Mouse (Mus musculus): ENCODE results near the gene Aipl1. TPM values are rescaled to one million over a fixed set of nuclear protein-coding genes. Genes with fewer than 3 reads are reported as not detected.

Gene Aipl1
- polyA plus RNA-seq, 1 experiment from 2014 or later, result 0.39 TPM

- Histone ChIP-seq H3K27me3 (ENCODE audit: low read depth, poor library complexity, severe bottlenecking) (peaks cover 11% of the 10 kb centered on the region), H3K36me3 (peaks cover 47% of the 10 kb centered on the region), H3K4me1 (peaks cover 35% of the 10 kb centered on the region), H3K27ac (no peak overlapping the region), H3K9me3 (replicated peaks) (no peaks in the 10 kb centered on the region), H3K4me3 (no peak overlapping the region)
- no peak for DNase-seq (ENCODE audit: low spot score)
- 89% methylated on average over 3 of the region's 3 CpGs for WGBS
These were observed 6.9 kb upstream of the Aipl1 start for GRCm38 (mm10) chr11:72044231-72044630.

DNA sequence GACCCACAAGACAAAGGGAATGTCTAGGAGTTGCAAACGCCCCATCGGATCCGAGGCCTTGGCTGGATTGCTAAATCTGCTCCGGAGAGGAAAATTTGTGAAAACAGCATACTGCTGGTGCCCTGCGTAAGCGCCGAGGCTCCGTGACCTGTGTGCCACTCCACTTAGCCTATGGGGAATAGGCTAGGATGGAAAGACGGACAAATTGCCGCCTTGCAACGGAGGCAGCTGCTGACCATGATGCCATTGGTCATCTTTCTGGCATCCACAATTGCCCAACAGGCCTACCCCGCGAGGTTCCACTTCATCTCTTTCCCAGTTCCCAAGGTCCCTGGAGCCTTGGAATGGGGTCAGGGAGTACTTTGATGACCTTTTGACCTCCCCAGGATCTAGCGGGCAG, 5.3 kb upstream of the Aipl1 start:
- H3K4me1 ChIP-seq, result peaks cover 35% of the 10 kb centered on the region
- peak overlapping the region; percentile 94 for H3K27ac ChIP-seq
- DNase-seq (ENCODE audit: low spot score), result no peak
- peaks cover 18% of the 10 kb centered on the region; the same call in 1 of the 2 replicates for H3K27me3 ChIP-seq (ENCODE audit: low read depth, poor library complexity, severe bottlenecking)
- peak overlapping the region; percentile 79 for H3K4me3 ChIP-seq
- no peaks in the 10 kb centered on the region for H3K9me3 ChIP-seq (replicated peaks)
- WGBS, result 2% methylated on average over 14 of the region's 14 CpGs
- peaks cover 41% of the 10 kb centered on the region for H3K36me3 ChIP-seq

DNA sequence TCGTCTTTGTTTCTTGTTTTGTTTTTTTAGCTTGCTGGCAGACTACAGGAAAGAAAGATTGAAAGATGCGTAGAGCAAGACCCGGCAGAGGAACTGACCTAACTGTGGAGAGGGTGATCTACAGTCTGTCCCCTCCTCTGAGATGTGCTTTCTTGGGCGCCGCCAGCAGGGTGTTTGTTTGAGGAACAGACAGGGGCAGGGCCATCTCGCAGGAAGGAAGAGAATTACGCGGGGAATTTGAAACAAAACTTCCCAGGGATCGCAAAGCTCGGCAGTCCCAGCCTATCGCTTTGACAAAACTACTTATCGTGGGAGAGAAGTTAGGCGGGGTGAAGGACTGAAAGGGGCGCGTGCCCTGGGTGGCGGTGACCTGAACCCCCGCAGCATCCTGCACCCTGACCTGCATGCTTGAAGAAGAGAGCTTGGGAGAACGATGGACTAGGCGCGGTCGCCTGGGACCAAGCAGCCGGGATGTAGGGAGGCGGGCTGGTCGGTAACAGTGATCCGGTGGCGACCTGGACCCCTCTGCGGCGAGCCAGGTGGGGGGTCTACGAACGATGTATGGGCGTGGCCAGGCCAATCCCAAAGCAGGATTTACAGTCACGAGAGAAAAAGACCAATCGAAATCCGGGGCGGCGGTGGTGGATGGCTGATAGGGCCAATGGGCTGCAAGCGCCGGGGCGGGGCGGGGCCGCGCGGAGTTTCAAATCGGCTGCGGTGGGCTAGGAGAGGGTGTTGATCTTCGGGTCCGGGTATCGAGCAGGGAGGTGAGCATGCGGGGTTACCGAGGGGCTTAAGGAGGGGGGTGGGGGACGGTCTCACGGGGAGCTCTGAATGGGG, 4.7 kb upstream of the Aipl1 start, which contains the start of gene Pimreg:
TSS of gene Pimreg (plus strand) at position 265 of the 840 bp plus-strand sequence.
- Histone ChIP-seq H3K4me1 (peaks cover 35% of the 10 kb centered on the region), H3K27ac (peak within 1 kb of the TSS; percentile 94), H3K4me3 (peak within 1 kb of the TSS; percentile 79), H3K27me3 (ENCODE audit: low read depth, poor library complexity, severe bottlenecking) (peaks cover 24% of the 10 kb centered on the region; the same call in 1 of the 2 replicates), H3K9me3 (replicated peaks) (no peaks in the 10 kb centered on the region), H3K36me3 (peaks cover 35% of the 10 kb centered on the region)
- DNase-seq (ENCODE audit: low spot score), result peak; percentile 96
- under 1% methylated on average over 52 of the region's 52 CpGs for WGBS

- Histone ChIP-seq H3K27me3 (ENCODE audit: low read depth, poor library complexity, severe bottlenecking) (peaks cover 25% of the 10 kb centered on the region; the same call in 1 of the 2 replicates), H3K27ac (peak overlapping the region; percentile 94), H3K4me3 (peak overlapping the region; percentile 79), H3K9me3 (replicated peaks) (no peaks in the 10 kb centered on the region), H3K4me1 (peaks cover 35% of the 10 kb centered on the region), H3K36me3 (peaks cover 28% of the 10 kb centered on the region)
- DNase-seq (ENCODE audit: low spot score), result no peak
- 16% methylated on average over 6 of the region's 6 CpGs for WGBS
These were observed 4.0 kb upstream of the Aipl1 start for GRCm38 (mm10) chr11:72041290-72041767.

GRCm38 (mm10) chr11:72039599-72040386, 2.5 kb upstream of the Aipl1 start:
- Histone ChIP-seq H3K9me3 (replicated peaks) (no peaks in the 10 kb centered on the region), H3K4me1 (peaks cover 35% of the 10 kb centered on the region), H3K27me3 (ENCODE audit: low read depth, poor library complexity, severe bottlenecking) (peaks cover 25% of the 10 kb centered on the region; the same call in 1 of the 2 replicates), H3K4me3 (no peak overlapping the region), H3K27ac (no peak overlapping the region), H3K36me3 (peaks cover 13% of the 10 kb centered on the region)
- 56% methylated on average over 16 of the region's 16 CpGs for WGBS
- no peak for DNase-seq (ENCODE audit: low spot score)

DNA sequence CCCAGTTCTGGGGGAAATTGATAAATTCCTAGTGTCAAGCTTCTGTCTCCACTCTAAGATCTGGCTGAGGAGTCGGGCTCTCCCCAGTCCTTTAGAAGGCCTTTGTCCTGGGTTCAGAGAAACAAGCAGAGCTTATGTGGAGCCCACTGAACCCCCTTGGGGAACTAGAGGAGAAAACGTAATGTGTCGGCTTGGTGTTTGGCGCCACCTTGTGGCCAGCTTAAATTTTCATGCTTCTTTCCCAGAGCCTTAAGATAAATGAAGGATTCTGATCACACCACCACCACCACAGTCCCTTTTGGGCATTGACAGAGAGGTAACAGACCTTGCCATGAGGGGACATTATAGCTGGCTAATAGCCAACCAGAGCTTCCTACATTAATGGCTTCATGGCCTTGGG, 687 bp upstream of the Aipl1 start:
- WGBS, result 5% methylated on average over 4 of the region's 4 CpGs
- Histone ChIP-seq H3K9me3 (replicated peaks) (no peaks in the 10 kb centered on the region), H3K27me3 (ENCODE audit: low read depth, poor library complexity, severe bottlenecking) (peaks cover 25% of the 10 kb centered on the region; the same call in 1 of the 2 replicates), H3K36me3 (no peaks in the 10 kb centered on the region), H3K4me3 (no peak overlapping the region), H3K27ac (no peak overlapping the region), H3K4me1 (peaks cover 22% of the 10 kb centered on the region)
- peak; percentile 85 for DNase-seq (ENCODE audit: low spot score)

- peaks cover 35% of the 10 kb centered on the region for H3K27me3 ChIP-seq (ENCODE audit: low read depth, poor library complexity, severe bottlenecking)
- H3K36me3 ChIP-seq, result no peaks in the 10 kb centered on the region
- WGBS, result 86% methylated on average over 3 of the region's 3 CpGs
- H3K9me3 ChIP-seq (replicated peaks), result no peaks in the 10 kb centered on the region
- no peak for DNase-seq (ENCODE audit: low spot score)
- H3K4me3 ChIP-seq, result no peak overlapping the region
- H3K27ac ChIP-seq, result no peak overlapping the region
- H3K4me1 ChIP-seq, result peaks cover 5% of the 10 kb centered on the region; the same call in 1 of the 2 replicates
These were observed 4.7 kb downstream of the Aipl1 start for GRCm38 (mm10) chr11:72032589-72032988.

- H3K4me1 ChIP-seq, result peaks cover 5% of the 10 kb centered on the region; the same call in 1 of the 2 replicates
These were observed 5.2 kb downstream of the Aipl1 start for GRCm38 (mm10) chr11:72032091-72032490.

DNA sequence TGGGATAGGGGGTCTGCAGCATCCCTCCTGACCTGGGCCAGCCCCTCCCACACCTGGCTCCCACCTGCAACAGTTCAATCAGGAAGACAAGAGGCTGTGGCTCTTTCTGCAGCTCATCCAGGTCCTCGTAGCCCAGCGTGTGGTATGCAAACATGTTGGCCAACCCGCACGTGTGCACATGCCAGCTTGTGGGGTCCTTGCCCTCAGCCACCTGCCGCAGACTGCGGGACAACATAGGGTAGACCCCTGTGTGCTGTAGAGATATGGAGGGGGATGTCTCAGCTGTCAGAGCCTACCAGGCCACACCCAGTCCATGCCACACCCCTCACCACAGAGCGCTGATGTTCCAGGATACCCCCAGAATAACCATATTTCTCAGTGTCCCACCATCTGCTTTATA, 6.0 kb downstream of the Aipl1 start:
- Histone ChIP-seq H3K9me3 (replicated peaks) (no peaks in the 10 kb centered on the region), H3K4me3 (no peak overlapping the region), H3K4me1 (peaks cover 5% of the 10 kb centered on the region; the same call in 1 of the 2 replicates), H3K27me3 (ENCODE audit: low read depth, poor library complexity, severe bottlenecking) (peaks cover 34% of the 10 kb centered on the region), H3K27ac (no peak overlapping the region), H3K36me3 (no peaks in the 10 kb centered on the region)
- no peak for DNase-seq (ENCODE audit: low spot score)
- 96% methylated on average over 7 of the region's 7 CpGs for WGBS

More at GRCm38 (mm10) chr11:72032091-72032490, 5.2 kb downstream of the Aipl1 start:
- H3K27me3 ChIP-seq (ENCODE audit: low read depth, poor library complexity, severe bottlenecking), result peaks cover 35% of the 10 kb centered on the region
- no peaks in the 10 kb centered on the region for H3K9me3 ChIP-seq (replicated peaks)
- no peak overlapping the region for H3K4me3 ChIP-seq
- no peaks in the 10 kb centered on the region for H3K36me3 ChIP-seq
- H3K27ac ChIP-seq, result no peak overlapping the region
- 74% methylated on average over 4 of the region's 4 CpGs for WGBS
- DNase-seq (ENCODE audit: low spot score), result no peak

- DNase-seq (ENCODE audit: low spot score), result peak; percentile 73
- 18% methylated on average over 23 of the region's 23 CpGs for WGBS
- H3K27ac ChIP-seq, result peak overlapping the region; percentile 14; the same call in 1 of the 2 replicates
These were observed 8.2 kb downstream of the Aipl1 start for GRCm38 (mm10) chr11:72029143-72029542.

DNA sequence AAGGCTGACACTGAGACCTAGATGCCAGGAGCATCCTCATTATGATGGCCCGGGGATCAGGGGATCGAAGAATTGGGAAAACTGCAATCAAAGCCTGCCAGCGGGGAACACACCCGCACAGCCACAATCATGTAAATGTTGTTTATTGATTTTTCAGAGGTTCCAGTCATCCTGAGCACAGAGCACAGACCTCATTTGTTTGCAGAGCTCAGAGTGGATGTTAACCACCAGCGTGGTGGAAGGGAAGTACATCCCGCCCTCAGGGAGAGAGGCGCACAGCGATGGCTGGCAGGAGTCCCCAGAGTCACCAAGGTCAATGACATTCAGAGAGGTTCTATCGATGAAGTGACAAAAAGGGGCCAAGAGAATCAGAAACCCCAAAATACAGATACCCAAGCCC, 9.5 kb downstream of the Aipl1 start:
- no peak for DNase-seq (ENCODE audit: low spot score)
- H3K4me3 ChIP-seq, result no peak overlapping the region
- peaks cover 34% of the 10 kb centered on the region for H3K27me3 ChIP-seq (ENCODE audit: low read depth, poor library complexity, severe bottlenecking)
- H3K36me3 ChIP-seq, result no peaks in the 10 kb centered on the region
- H3K9me3 ChIP-seq (replicated peaks), result no peaks in the 10 kb centered on the region
- peaks cover 5% of the 10 kb centered on the region for H3K4me1 ChIP-seq
- no peak overlapping the region for H3K27ac ChIP-seq
- 85% methylated on average over 9 of the region's 9 CpGs for WGBS

More at GRCm38 (mm10) chr11:72029143-72029542, 8.2 kb downstream of the Aipl1 start:
- no peaks in the 10 kb centered on the region for H3K9me3 ChIP-seq (replicated peaks)
- H3K4me3 ChIP-seq, result no peak overlapping the region
- peaks cover 5% of the 10 kb centered on the region for H3K4me1 ChIP-seq
- H3K36me3 ChIP-seq, result no peaks in the 10 kb centered on the region
- peaks cover 34% of the 10 kb centered on the region for H3K27me3 ChIP-seq (ENCODE audit: low read depth, poor library complexity, severe bottlenecking)

GRCm38 (mm10) chr11:72026516-72026915, 10.8 kb downstream of the Aipl1 start:
- H3K36me3 ChIP-seq, result no peaks in the 10 kb centered on the region
- peaks cover 5% of the 10 kb centered on the region for H3K4me1 ChIP-seq
- DNase-seq (ENCODE audit: low spot score), result no peak
- no peaks in the 10 kb centered on the region for H3K9me3 ChIP-seq (replicated peaks)
- no peak overlapping the region for H3K27ac ChIP-seq
- WGBS, result 92% methylated on average over 9 of the region's 9 CpGs
- peaks cover 32% of the 10 kb centered on the region for H3K27me3 ChIP-seq (ENCODE audit: low read depth, poor library complexity, severe bottlenecking)
- no peak overlapping the region for H3K4me3 ChIP-seq

Measured in limb, embryonic 10.5 days (tissue).